Mouse (Mus musculus) bone marrow, adult 2 months (tissue): ENCODE results near the gene Mark4.

Experiments
- CTCF ChIP-seq: fragments of 200-500 bp; IDR thresholded peaks from 2 replicates; pipeline ENCODE4 v1.5.1; 2011; ENCODE audit warnings: low read length, control low read depth; ENCODE audit not compliant: control insufficient read depth, insufficient read depth
- POLR2A ChIP-seq: fragments of 200-500 bp; IDR thresholded peaks from 2 replicates; pipeline ENCODE4 v1.6.1; 2011; ENCODE audit warnings: low read depth, mild to moderate bottlenecking, control low read depth, low read length, borderline replicate concordance; ENCODE audit not compliant: control insufficient read depth

DNA sequence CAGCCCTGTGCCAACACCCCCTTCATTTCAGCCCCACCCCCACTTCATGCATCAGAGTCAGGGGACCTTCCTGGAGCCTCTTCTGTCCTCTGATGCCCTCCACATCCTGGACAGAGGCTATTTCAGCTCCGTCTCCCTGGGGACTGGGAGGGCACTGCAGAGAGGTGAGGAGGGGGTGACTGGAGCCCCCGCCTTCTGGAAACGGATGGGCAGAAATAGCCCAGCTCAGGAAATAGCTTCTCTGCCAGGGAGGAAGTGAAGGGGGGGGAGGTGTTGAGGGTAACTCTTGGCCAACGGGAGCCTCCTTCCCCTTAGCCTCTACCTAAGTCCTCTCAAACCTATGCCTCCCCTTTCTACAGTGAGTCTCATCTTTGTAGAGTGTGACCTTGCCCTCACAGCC, 13.8 kb upstream of the Mark4 start:
- TF ChIP-seq CTCF (no peak), POLR2A (no peak)
